Mouse (Mus musculus): Measurements from ENCODE around the gene Bcr. TPM values are rescaled to one million over a fixed set of nuclear protein-coding genes. Genes with fewer than 3 reads are reported as not detected.

Bcr gene
- polyA plus RNA-seq, 1 experiment = 23.2 TPM

DNA sequence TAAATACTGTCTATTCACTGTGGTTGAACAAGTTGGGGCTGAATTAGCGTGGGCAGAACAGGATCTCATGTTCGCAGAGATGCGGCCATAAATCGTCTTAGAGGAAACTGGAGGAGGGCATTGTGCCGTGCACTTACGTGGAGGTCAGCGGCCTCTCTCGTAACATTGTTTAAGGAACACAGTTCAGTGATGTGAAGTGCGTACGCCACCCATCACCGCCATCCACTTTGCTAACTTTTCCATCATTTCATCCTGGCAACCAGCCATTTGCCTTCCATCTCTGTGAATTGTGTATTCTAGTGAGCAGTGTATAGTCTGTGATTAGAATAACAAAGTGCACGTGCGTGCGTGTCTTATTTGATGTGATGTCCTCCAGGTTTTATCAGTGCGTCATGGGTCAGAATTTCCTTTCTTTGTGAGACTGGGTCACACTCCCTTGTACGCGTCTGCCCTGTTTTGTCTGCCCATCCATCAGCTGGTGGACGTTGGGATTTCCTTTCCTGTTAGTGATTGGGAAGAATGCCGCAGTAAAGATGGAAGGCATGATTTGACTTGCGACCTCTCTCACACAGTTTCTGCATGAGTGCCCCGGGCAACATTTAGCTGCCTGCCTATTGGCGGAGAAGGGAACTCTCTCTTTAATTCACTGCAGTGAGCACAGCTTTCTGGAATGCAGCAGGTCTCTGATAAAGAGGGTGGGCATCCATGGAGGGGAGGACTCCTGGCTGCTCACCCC, 33.0 kb downstream of the Bcr start:
- no peak for DNase-seq (ENCODE audit: low read depth)

DNA sequence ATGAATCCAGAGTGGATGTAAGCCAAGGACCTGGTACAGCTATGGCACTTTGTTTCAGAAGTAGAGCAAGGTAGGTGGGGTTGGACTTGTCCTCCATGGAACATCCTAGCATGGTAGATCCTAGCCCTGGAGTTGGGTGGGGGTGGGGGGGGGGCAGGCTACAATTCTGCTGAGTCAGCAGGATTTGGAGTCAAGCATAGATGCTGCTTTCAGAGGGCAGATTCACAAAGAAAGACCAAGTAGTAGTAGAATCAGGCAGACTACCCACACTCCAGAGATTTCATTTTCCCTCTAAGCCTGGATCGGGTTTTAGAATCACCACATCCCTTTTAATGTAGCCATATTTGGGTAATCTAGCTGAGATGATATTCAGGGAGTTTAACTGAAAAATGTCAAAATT, 33.9 kb downstream of the Bcr start:
- no peak for DNase-seq (ENCODE audit: low read depth)

DNA sequence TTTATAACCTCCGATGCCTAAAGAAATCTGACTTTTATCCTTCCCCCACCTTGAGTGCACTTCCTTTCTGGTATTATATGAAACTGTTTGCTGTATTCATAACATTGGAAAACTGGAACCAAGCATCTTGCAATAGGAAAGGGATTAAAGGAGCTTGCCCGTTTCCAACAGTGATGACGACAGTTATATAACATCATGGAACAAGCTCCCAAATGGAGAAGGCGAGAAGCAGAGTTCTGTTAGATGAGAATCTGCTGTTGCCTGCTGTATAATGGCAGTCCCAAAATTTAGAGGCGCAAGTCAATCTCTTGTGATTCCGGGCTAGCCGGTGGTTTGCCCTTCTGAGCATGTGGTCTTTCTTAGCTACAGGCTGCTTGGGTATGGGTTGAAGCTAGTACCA, 34.8 kb downstream of the Bcr start:
- DNase-seq (ENCODE audit: low read depth) = no peak

DNA sequence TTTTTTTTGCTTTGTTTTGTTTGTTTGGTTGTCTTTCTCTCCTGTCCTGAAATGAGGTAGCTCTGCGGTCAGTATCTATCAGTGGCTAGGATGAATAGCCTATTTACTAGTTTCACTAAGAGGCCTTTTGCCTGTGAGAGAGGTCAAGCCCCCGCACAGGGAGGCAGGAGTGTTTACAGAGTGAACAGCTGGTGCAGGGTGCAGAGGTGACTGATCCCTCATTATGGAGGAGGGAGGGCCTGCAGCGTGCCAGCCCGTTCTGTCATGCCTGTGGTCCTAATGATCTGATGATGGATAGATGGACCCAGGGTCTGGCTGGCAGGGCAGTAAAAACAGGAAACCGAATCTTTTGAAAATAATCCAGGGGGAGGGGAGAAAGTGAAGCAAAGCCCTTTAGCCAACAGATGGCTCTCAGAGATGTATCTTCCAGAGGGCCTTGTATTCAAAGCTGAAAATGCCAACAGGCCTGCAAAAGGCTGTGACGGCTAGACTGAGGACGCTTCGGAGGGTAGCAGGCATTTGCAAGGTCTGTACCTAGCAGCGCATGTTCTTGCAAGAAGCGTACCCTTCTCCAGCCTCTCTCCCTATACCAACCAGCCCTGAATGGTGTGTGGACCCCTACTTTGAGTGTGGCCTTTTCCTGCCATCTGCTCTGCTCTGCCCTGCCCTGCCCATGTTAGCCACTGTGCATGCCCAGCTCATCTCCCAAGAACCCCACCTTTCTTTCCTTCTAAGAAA, 38.2 kb downstream of the Bcr start:
- DNase-seq (ENCODE audit: low read depth) = no peak

DNA sequence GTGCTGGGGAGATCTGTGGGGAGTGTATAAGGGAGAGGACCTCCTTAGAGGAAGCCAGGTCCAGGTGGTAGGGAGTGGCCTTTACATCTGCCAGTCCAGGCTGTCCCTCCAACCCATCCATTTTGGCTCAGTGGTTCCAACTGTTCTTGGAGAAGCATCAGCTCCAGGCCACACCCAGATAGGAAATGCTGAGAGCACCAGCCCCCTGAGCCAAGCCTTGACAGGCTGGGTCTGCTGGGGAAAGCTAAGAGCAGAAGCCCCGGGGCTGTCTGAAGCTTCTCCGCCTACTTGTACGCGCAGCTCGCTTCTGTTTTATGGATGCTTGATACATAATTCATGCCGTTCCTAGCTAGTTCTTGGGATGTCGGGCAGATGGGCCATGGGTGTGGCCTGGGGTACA, 39.9 kb downstream of the Bcr start:
- DNase-seq (ENCODE audit: low read depth) = no peak

DNA sequence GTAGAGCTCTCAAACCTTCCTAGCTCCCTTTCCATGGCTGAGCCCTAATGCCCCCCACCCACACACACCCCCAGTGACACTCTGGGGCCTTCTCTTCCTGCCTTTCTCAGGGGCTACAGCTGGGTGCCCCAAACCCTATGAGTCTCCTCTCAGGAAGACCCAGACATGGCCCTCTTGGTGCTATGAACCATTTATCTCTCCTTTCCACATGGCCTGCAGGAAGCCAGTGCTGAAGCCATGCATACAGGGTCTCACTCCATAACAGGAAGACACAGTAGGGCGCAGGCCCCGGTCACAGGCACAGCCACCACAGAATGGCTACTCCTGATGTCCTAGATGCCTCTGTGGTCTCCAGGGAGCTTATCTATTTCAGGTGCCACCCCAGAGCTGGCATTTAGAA, 43.1 kb downstream of the Bcr start:
- DNase-seq (ENCODE audit: low read depth) = no peak

DNA sequence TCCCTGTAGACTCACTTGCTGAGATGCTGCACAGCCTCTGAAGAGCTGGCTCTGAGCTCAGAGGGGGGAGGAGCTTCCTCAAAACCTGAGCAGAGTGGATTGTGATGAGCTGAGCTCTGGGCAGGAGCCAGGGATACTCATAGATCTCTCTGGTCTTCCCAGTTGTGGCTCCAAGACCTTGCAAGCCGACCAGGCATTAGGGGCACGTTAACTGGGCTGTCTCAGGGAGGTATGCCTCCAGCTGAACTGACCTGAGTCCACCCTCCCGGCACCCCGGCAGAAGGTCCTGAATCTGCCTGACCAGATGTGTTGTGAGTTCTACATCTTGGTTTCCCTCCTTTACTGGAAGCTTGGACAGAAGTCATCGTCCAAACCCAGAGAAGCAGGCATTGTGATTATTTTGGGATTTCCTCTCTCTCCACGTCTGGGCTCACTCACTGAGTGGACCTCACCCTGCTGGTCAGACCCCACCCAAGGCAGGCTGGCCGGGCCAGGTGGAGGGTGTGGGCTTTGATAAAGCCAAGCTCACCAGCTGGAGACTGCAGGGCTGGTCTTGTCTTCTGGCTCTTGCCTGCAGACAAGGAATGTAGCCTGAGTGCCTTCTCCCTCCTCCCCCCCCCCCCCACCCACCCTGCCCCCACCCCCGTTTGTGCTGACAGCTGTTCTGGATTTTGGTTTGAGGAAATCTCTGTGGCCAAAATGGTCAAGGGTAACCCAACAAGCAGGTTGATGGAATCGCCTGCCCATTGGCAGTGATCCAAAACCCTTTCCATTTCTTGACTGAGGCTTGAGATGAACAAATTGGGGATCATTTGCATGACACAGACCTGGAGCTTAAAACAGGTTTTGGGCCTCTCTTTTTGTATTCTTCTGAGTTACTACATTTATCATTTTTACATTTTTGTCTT, 44.1 kb downstream of the Bcr start:
- no peak for DNase-seq (ENCODE audit: low read depth)

DNA sequence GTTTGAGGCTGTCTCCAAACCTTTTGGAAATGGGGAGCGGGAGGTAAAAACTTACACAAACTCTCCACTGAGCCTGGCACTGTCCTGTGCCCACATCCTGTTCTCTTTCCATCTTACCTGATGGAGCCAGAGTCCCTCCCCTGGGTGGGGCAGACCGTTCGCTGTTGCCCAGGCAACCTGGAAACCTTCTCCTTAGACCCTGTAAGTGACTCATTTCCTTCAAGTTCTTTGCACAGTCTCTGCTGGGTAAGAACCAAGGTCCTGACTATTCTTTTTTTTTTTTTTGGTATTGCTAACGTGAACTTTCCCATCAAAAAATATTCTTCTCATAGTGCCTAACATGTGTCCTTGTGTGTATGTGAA, 44.7 kb downstream of the Bcr start:
- no peak for DNase-seq (ENCODE audit: low read depth)

DNA sequence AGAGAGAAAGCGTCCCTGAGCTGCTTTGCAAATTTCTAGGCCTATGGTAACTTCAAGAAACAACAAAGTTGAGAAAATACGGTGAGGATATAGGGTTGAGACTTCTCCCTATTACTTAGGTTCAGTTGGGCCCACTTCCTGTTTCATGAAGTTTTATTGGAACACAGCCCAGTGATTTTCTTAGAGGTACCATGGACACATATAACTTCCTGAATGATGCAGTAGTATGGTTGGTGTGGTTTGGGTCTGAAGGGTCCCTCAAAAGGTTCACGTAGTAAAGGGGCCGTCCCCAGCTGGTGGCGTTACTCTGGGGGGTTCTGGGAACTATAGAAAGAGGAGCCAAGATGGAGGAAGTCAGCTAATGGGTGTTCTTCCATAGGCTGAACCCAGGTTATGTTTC, 45.3 kb downstream of the Bcr start:
- no peak for DNase-seq (ENCODE audit: low read depth)

DNA sequence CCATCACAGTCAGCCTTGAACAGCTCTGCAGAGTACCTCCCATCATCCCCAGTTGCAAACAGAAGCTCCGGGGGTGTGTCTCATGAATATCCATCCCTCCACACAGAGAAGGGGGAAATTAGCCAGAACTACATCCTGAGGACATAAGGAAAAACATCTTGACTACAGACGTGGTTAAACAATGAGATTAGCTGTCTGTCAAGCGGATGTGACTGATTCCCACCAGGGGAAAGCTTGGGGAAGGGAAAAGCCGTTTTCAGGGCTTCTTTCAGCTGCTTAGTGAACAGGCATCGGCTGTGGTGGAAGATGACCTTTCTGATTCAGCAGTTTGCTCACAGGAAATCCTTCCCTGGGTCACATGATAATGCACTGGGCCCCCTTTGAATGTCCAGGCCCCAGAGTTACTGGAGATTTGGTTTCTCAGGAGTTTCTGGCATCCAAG, 46.6 kb downstream of the Bcr start:
- no peak for DNase-seq (ENCODE audit: low read depth)

DNA sequence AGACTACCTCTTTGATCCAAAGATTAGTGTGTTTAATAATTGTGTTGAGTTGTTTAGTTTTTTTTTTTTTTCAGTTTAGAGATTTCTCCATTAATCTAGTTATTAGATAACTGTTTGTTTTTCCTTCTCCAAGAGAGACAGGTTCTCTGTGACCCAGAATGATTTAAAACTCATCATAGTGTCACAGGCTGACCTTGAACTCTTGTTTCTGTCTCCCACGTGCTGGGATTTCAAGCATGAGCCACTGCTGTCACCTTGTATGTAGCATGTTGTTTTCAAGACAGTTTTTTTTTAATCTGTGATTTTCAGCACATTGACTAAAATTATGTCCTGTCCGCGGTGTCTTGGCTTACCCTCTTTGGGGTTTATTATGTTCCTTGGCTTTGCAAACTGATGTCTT, 47.7 kb downstream of the Bcr start:
- DNase-seq (ENCODE audit: low read depth) = no peak

DNA sequence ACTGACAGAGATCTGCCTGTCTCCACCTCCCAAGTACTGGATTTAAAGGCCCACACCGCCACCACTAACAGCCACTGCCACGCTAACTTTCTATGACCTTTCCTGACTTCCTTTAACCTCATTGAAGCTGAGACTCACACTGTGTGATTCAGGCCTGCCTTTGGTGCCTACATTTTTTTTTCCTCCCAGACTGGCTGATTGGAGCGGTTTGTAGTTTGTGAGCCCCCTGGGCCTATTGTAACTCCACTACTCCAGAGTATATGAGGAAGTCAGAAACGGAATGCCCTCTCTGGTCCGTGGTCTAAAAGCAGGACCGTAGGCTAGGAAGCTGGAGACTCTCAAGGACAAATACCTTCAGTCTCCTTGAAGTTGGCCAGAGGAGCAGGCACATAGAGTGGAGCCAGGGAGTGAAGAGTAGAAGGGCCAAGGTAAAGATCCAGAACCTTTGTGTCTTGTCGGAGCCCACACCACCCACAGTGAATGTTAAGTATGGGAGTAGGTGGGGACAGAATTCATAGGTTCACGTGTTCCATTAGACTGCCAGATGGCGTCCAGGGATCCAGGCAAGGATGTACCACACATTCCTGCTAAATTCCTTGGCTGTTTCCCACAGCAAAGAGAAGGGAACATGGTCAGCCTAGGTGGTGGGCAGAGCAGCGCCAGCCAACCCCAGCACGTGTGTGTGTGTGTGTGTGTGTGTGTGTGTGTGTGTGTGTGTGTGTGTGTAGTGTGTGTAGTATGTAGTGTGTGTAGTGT, 51.2 kb downstream of the Bcr start:
- DNase-seq (ENCODE audit: low read depth) = no peak

DNA sequence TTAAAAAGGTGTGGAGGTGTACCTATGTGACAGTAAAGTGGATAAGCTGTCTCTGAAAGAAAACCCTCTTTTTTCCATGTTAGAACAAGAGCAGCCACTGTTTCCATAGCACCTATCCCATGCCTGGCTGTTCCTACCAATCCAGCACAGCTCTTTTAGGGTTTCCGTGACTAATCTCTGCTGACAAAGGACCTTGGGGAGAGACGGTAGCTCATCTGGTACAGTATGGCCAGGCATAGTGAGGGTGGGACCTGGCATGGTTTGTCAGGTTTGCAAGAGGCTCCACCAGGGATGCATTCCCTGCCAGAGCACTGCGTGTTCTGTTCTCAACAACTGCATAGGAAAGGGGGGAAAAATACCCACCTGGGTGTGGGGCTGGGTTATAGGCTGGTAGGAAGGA, 52.0 kb downstream of the Bcr start:
- DNase-seq (ENCODE audit: low read depth) = no peak

DNA sequence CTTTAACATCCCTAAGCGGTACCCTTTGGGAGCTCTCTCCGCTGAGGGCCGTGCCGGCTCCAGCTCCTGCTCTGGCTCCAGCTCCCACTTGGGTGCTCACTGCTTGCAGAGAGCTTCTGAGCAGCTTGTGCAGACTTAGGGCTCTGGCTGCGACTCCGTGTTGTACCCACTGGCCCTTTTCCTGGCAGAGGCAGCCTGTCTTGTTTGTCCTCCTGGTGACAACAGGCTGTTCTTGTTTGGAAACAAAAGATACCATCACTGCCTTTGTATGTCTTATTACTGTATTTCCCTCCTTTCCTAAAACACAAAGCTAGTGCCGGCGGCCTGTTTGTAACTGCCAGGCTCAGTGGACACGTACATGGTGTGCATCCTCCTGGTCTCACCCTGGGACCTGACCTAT, 53.2 kb downstream of the Bcr start:
- no peak for DNase-seq (ENCODE audit: low read depth)

DNA sequence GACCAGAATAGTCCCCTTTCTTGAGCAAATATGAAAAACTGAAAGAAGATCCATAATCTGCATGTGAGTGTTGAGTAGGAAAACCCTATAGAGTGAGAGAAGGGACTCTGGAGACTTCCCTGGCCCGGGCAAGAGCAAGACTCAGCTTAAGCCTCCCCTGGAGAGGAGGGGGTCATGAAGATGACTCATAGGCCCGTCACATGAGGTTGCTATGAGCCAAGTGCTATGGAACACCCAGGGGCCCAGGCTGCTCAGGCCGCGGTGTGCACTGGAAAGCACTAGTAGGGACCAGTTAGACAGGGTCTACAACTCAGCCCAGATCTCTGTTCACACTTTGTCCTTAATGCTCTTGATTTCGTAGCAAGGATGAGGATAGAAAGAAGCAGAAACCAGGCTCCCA, 54.8 kb downstream of the Bcr start:
- no peak for DNase-seq (ENCODE audit: low read depth)

DNA sequence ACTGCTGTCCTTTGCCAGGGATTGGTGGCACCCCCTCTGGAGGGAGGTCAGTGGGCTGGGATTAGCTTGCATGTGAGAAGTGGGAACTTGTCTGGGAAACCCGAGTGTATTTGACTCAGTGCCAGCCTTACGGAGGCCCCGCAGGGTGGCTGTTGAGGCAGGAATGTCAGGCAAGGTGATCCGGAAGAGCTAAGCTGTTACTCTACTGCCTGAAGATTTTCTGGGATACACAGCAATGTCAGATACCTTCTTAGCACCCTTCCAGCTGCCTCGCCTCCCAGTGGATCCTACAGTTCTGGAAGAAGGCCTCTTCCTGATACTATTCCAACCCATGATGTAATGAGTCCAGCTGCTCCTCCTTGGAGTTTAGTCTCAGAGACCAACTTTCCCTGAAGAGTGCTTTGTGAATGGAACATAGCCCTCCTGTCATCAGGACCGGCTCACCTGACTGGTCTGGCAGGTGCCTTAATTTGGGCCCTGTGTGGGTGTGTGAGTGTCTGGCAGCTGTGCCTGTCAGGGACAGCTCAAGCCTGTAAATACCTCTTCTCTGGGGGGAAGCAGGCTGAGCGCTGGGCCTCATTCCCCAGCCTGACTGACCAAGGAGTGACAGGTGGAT, 56.6 kb downstream of the Bcr start:
- no peak for DNase-seq (ENCODE audit: low read depth)

DNA sequence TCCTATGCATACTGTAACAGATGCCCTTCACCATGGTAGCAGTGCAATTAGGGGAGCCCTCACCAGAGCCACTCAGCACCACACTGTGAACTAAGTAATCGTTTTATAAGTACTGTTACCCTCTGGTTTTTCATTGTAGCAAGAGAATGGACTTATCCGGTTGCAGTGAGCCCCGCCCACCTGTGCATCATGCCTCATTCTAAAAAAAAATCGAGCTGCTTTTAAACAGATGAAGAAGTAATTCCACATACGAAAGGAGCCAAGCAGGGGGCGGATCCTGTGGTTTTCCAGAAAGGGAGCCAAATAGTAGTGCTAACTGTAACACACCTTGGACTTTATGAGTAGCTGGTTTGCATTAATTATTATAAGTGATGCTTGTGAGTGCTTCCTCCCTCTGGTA, 58.1 kb downstream of the Bcr start:
- DNase-seq (ENCODE audit: low read depth) = no peak

DNA sequence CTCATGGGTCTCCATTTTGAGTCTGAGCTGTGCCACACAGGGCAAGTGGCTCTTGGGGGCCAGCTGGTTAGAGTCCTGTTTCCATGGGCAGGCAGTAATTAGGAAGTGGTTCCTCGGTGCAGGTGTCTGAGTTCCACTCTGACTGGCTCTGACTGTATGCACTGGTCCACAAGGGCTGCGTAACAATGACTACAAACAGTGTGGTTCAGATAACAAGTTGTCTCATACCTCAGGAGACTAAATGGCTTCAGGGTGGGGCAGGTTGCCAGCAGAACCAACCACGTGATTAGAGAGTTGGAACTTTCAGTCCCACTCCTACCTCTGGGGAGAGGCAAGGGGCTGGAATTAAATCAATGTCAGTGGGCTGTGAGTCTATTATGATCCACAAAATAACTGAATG, 59.0 kb downstream of the Bcr start:
- no peak for DNase-seq (ENCODE audit: low read depth)

DNA sequence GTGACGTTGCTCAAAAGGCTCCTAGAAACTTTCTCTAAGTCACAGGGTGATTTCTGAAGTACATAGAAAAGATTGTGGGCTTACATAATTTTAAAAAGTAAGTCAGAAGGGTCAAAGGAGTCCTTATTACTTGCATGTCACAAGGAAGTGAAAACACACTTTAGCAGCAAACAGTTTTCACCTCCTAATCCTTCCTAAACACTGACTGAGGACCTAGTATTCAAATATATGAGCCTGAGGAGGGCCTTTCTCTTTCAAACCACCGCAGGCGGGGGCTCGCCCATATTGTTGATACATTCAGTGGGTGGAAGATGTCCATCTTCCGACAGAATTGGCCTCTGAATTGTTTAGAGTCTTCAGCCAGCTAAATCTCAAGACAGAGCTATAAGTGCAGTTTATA, 59.8 kb downstream of the Bcr start:
- DNase-seq (ENCODE audit: low read depth) = no peak

DNA sequence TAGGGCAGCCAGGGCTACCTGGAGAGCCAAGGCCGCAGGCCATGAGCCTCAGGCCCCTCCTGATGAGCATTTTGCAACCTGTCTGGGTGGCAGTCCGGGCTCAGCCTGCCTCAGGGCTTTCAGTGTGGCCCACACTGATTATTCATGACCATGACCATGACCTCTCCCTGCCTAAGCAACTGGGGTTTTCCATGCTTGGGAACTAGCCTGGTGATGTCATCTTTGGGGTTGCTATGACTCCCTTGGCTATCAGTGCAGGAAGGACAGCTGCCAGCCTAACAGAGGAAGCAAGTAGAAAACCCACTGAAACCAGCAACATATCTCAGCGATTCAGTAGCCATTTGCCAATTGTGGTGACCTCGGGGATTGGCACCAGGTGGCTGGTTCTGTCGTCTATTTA, 60.6 kb downstream of the Bcr start:
- no peak for DNase-seq (ENCODE audit: low read depth)

DNA sequence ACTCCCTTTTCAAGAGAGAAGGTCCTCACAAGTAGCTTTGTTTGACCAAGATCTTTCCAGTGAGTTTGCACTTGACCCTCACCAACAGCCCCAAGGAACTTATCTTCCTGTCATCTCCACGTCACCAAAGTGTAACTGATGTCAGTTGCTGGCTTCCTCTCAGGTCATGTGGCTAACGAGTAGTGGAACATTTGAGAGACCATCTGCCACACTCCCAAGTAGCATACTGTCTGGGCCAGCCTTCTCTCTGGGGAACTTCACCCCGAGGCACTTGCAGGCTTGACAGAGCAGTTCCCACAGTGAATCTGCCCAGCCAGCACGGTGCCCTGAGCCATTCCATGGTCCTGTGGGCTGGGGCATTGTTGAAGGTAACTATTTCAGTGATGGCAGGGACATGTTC, 65.2 kb downstream of the Bcr start:
- DNase-seq (ENCODE audit: low read depth) = no peak

Data from gonadal fat pad, adult 2 months (tissue).